Mouse (Mus musculus): Measurements from ENCODE around the gene Spata25. TPM values are rescaled to one million over a fixed set of nuclear protein-coding genes. Genes with fewer than 3 reads are reported as not detected.
A peak's percentile ranks its signal among the peaks of the same experiment; 100 is the strongest.

Gene Spata25
- polyA plus RNA-seq, 1 experiment from 2014 or later, result 0.36 TPM

DNA sequence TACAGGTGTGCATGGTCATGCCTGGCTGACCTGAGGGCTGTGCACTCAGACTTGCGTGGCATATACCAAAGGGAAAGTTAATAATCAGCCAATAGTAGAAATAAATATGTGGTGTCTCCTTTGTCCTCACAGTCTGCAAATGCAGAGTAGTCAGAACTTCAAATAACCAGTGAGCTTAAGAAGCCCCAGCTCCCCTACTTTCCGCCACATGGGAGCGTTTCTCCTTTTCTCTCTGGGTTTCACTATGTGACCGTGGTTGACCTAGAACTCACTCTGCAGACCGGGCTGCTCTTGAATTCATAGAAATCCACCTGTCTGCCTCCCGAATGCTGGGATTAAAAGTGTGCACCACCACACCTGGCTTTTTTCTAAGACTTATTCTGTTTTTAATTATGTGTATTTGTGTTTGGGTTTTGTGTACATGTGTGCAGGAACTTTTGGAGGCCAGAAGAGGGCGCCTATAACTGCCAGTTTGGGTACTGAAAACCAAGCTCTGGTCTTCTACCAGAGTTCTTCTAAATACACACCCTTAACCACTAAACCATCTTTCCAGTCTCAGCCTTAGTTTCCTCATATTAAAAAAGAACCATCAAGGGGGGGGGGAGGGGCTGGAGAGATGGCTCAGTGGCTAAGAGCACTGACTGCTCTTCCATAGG lies 44.3 kb downstream of the Spata25 start:
- H3K27ac ChIP-seq (replicated peaks; ENCODE audit: low read depth, low read length), result no peak overlapping the region
- 75% methylated on average over 7 of the region's 7 CpGs for WGBS
- no peaks in the 10 kb centered on the region for H3K9me3 ChIP-seq (replicated peaks; ENCODE audit: control insufficient read depth, low read length)
- no peak overlapping the region for H3K4me3 ChIP-seq (ENCODE audit: low read depth, low read length)
- H3K4me2 ChIP-seq (ENCODE audit: low read depth, low read length), result no peak overlapping the region
- peak; percentile 30 for DNase-seq (ENCODE audit: low spot score)
- H3K27me3 ChIP-seq (ENCODE audit: control insufficient read depth, insufficient read depth, low read length), result no peaks in the 10 kb centered on the region
- H3K9ac ChIP-seq (replicated peaks; ENCODE audit: low read length), result no peak overlapping the region
- H3K4me1 ChIP-seq (ENCODE audit: control insufficient read depth, insufficient read depth, low read length), result no peaks in the 10 kb centered on the region
- no peaks in the 10 kb centered on the region for H3K36me3 ChIP-seq (replicated peaks; ENCODE audit: control insufficient read depth, insufficient read depth, low read depth, low read length)
- ATAC-seq (replicated peaks; ENCODE audit: insufficient number of reproducible peaks, low FRiP score, low TSS enrichment, low read depth), result no peak

- ATAC-seq (replicated peaks; ENCODE audit: insufficient number of reproducible peaks, low FRiP score, low TSS enrichment, low read depth), result no peak
- H3K27me3 ChIP-seq (ENCODE audit: control insufficient read depth, insufficient read depth, low read length), result no peaks in the 10 kb centered on the region
- 69% methylated on average over 4 of the region's 4 CpGs for WGBS
- no peak overlapping the region for H3K27ac ChIP-seq (replicated peaks; ENCODE audit: low read depth, low read length)
- H3K4me1 ChIP-seq (ENCODE audit: control insufficient read depth, insufficient read depth, low read length), result no peaks in the 10 kb centered on the region
- no peak overlapping the region for H3K4me3 ChIP-seq (ENCODE audit: low read depth, low read length)
- H3K9me3 ChIP-seq (replicated peaks; ENCODE audit: control insufficient read depth, low read length), result no peaks in the 10 kb centered on the region
- no peak for DNase-seq (ENCODE audit: low spot score)
- H3K9ac ChIP-seq (replicated peaks; ENCODE audit: low read length), result no peak overlapping the region
- no peak overlapping the region for H3K4me2 ChIP-seq (ENCODE audit: low read depth, low read length)
- no peaks in the 10 kb centered on the region for H3K36me3 ChIP-seq (replicated peaks; ENCODE audit: control insufficient read depth, insufficient read depth, low read depth, low read length)
Measured at GRCm38 (mm10) chr2:164781876-164782275, 46.5 kb downstream of the Spata25 start.

- Histone ChIP-seq H3K4me3 (ENCODE audit: low read depth, low read length) (no peak within 1 kb of the TSS), H3K9ac (replicated peaks; ENCODE audit: low read length) (no peak within 1 kb of the TSS), H3K27ac (replicated peaks; ENCODE audit: low read depth, low read length) (no peak within 1 kb of the TSS), H3K9me3 (replicated peaks; ENCODE audit: control insufficient read depth, low read length) (no peaks in the 10 kb centered on the region; the same call in 1 of the 2 replicates), H3K27me3 (ENCODE audit: control insufficient read depth, insufficient read depth, low read length) (no peaks in the 10 kb centered on the region), H3K4me1 (ENCODE audit: control insufficient read depth, insufficient read depth, low read length) (no peaks in the 10 kb centered on the region), H3K36me3 (replicated peaks; ENCODE audit: control insufficient read depth, insufficient read depth, low read depth, low read length) (no peaks in the 10 kb centered on the region), H3K4me2 (ENCODE audit: low read depth, low read length) (no peak within 1 kb of the TSS)
- 73% methylated on average over 8 of the region's 8 CpGs for WGBS
- ATAC-seq (replicated peaks; ENCODE audit: insufficient number of reproducible peaks, low FRiP score, low TSS enrichment, low read depth) (no peak), DNase-seq (ENCODE audit: low spot score) (no peak)
Measured at GRCm38 (mm10) chr2:164779481-164780086, 48.8 kb downstream of the Spata25 start, which contains the start of gene Tnnc2. Gene Tnnc2, minus strand, starts transcription at chr2:164779967.

DNA sequence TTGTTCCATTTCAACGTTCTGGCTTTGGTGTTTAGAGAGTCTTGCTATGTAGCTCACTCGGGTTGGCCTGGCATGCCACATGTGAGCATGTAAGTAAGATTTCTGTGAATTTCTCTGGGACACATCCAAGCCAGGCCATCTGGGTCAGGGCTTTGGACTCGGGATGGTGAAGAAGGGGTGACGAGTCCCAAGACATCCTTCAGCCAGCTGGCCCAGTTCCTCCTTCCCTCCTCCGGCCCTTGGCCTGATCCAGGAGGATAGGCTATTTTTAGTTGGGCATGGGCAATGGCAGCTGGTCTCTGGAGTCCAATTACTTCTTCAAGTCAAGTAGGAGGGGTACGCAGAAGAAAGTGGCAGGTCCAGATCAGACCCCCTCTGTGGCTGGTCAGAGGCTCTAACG lies 49.5 kb downstream of the Spata25 start:
- Histone ChIP-seq H3K4me2 (ENCODE audit: low read depth, low read length) (no peak overlapping the region), H3K4me1 (ENCODE audit: control insufficient read depth, insufficient read depth, low read length) (no peaks in the 10 kb centered on the region), H3K27ac (replicated peaks; ENCODE audit: low read depth, low read length) (no peak overlapping the region), H3K36me3 (replicated peaks; ENCODE audit: control insufficient read depth, insufficient read depth, low read depth, low read length) (no peaks in the 10 kb centered on the region), H3K9ac (replicated peaks; ENCODE audit: low read length) (no peak overlapping the region), H3K4me3 (ENCODE audit: low read depth, low read length) (no peak overlapping the region), H3K27me3 (ENCODE audit: control insufficient read depth, insufficient read depth, low read length) (no peaks in the 10 kb centered on the region), H3K9me3 (replicated peaks; ENCODE audit: control insufficient read depth, low read length) (no peaks in the 10 kb centered on the region; the same call in 1 of the 2 replicates)
- no peak for ATAC-seq (replicated peaks; ENCODE audit: insufficient number of reproducible peaks, low FRiP score, low TSS enrichment, low read depth)
- DNase-seq (ENCODE audit: low spot score), result no peak
- 78% methylated on average over 7 of the region's 7 CpGs for WGBS

DNA sequence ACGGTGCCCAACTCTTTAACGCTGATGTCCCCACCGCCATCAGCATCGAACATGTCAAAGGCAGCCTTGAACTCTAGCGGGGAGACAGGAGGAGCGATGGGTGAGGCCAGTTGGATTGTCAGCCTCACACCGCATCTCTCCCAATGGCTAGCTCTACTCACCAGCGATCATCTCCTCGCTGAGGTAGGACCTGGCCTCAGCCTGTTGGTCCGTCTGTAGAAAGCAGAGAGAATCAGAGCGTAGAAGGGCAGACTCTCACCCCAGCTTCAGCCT lies 50.4 kb downstream of the Spata25 start:
- Histone ChIP-seq H3K27me3 (ENCODE audit: control insufficient read depth, insufficient read depth, low read length) (no peaks in the 10 kb centered on the region), H3K4me1 (ENCODE audit: control insufficient read depth, insufficient read depth, low read length) (no peaks in the 10 kb centered on the region), H3K4me3 (ENCODE audit: low read depth, low read length) (no peak overlapping the region), H3K4me2 (ENCODE audit: low read depth, low read length) (no peak overlapping the region), H3K27ac (replicated peaks; ENCODE audit: low read depth, low read length) (no peak overlapping the region), H3K9me3 (replicated peaks; ENCODE audit: control insufficient read depth, low read length) (no peaks in the 10 kb centered on the region; the same call in 1 of the 2 replicates), H3K36me3 (replicated peaks; ENCODE audit: control insufficient read depth, insufficient read depth, low read depth, low read length) (no peaks in the 10 kb centered on the region), H3K9ac (replicated peaks; ENCODE audit: low read length) (no peak overlapping the region)
- WGBS, result 93% methylated on average over 11 of the region's 11 CpGs
- DNase-seq (ENCODE audit: low spot score) (no peak), ATAC-seq (replicated peaks; ENCODE audit: insufficient number of reproducible peaks, low FRiP score, low TSS enrichment, low read depth) (no peak)

DNA sequence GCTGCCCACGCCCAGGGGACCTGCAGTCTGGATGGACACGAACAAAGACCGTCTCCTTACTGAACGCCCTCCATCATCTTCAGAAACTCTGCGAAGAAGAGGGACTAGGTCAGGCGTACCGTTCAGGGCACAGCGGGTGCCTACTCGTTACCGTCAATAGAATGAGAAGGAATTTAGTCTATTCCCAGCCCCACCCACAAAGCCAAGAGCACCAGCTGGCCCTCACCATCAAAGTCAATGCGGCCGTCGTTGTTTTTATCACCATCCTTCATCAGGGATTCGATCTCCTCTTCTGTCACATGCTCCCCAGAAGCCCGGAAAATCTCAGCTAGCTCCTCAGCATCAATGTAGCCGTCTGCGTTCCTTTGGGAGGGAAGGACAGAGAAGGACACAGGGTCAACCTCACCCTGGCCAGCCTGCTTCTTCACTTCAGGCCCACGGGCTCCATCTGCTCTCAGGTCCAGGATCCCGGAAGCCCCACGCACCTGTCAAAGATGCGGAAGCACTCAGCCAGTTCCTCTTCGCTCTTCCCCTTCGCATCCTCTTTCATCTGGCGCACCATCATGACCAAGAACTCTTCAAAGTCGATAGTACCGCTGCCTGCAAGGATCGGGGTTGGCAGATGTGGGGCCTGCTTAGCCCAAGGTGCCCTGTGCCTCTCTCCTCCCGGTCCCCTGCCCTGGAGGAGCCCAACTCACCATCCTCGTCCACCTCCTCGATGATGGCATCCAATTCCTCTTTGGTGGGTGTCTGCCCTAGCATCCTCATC lies 50.9 kb downstream of the Spata25 start:
- Histone ChIP-seq H3K27me3 (ENCODE audit: control insufficient read depth, insufficient read depth, low read length) (no peaks in the 10 kb centered on the region), H3K4me3 (ENCODE audit: low read depth, low read length) (no peak overlapping the region), H3K36me3 (replicated peaks; ENCODE audit: control insufficient read depth, insufficient read depth, low read depth, low read length) (no peaks in the 10 kb centered on the region), H3K27ac (replicated peaks; ENCODE audit: low read depth, low read length) (no peak overlapping the region), H3K4me1 (ENCODE audit: control insufficient read depth, insufficient read depth, low read length) (no peaks in the 10 kb centered on the region), H3K4me2 (ENCODE audit: low read depth, low read length) (no peak overlapping the region), H3K9ac (replicated peaks; ENCODE audit: low read length) (no peak overlapping the region), H3K9me3 (replicated peaks; ENCODE audit: control insufficient read depth, low read length) (no peaks in the 10 kb centered on the region; the same call in 1 of the 2 replicates)
- 87% methylated on average over 30 of the region's 30 CpGs for WGBS
- DNase-seq (ENCODE audit: low spot score), result no peak
- no peak for ATAC-seq (replicated peaks; ENCODE audit: insufficient number of reproducible peaks, low FRiP score, low TSS enrichment, low read depth)

DNA sequence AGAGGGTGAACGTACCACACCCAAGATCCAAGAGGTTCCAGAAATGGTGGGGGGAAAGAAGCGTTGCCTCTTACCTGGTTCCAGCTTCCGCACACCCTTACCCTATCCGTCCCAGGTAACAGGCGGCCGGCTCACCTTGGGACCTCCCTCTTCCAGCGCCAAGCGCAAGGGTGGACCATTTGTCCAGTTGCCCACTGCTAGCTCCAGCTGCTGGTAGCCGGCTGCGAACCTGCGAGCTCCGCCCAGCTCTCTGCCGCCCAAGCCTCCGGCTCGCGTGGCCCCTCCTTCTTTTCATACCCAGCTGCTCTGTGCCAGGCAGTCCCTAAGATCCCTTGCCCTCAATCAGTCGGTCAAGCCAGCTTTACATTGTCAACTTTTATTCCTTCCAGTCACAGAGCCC lies 51.5 kb downstream of the Spata25 start:
- no peak for ATAC-seq (replicated peaks; ENCODE audit: insufficient number of reproducible peaks, low FRiP score, low TSS enrichment, low read depth)
- Histone ChIP-seq H3K9me3 (replicated peaks; ENCODE audit: control insufficient read depth, low read length) (no peaks in the 10 kb centered on the region; the same call in 1 of the 2 replicates), H3K27ac (replicated peaks; ENCODE audit: low read depth, low read length) (no peak overlapping the region), H3K27me3 (ENCODE audit: control insufficient read depth, insufficient read depth, low read length) (no peaks in the 10 kb centered on the region), H3K36me3 (replicated peaks; ENCODE audit: control insufficient read depth, insufficient read depth, low read depth, low read length) (no peaks in the 10 kb centered on the region), H3K4me1 (ENCODE audit: control insufficient read depth, insufficient read depth, low read length) (no peaks in the 10 kb centered on the region), H3K4me2 (ENCODE audit: low read depth, low read length) (no peak overlapping the region), H3K4me3 (ENCODE audit: low read depth, low read length) (no peak overlapping the region), H3K9ac (replicated peaks; ENCODE audit: low read length) (no peak overlapping the region)
- no peak for DNase-seq (ENCODE audit: low spot score)
- WGBS, result 64% methylated on average over 17 of the region's 17 CpGs
